Mouse (Mus musculus) liver, embryonic 14.5 days (tissue): ENCODE results near the gene Treh. TPM values are rescaled to one million over a fixed set of nuclear protein-coding genes. Genes with fewer than 3 reads are reported as not detected.

Experiments
- ATAC-seq: fragments of 200-750 bp; cut with Nextera tagmentation; 2 replicates; pipeline ENCODE4 v1.8.0; 2017; ENCODE audit warnings: moderate number of reproducible peaks, mild to moderate bottlenecking, moderate library complexity; ENCODE audit not compliant: insufficient read depth
- DNase-seq, 3 experiments: peaks; one replicate each; pipeline ENCODE4 v3.0.0-alpha.2; 2012 to 2013; ENCODE audit warnings: low read depth in 3 of 3, low spot score in 3 of 3
- H3K27ac ChIP-seq: fragments of 300-500 bp; sonication (generic); 2 replicates; pipeline ENCODE4 v1.5.1; 2014; ENCODE audit warnings: moderate library complexity, mild to moderate bottlenecking, control low read depth, inconsistent platforms
- H3K27me3 ChIP-seq: fragments of 300-500 bp; sonication (generic); 2 replicates; pipeline ENCODE4 v1.6.1; 2014; ENCODE audit warnings: mild to moderate bottlenecking, low read length, moderate library complexity; ENCODE audit not compliant: control insufficient read depth, insufficient read depth
- H3K36me3 ChIP-seq: fragments of 300-500 bp; sonication (generic); replicated peaks from 2 replicates; pipeline ENCODE4 v1.6.1; 2014; ENCODE audit warnings: low read depth; ENCODE audit not compliant: control insufficient read depth, insufficient read depth
- H3K4me1 ChIP-seq, 2 experiments: fragments of 200-500 bp in 1 of 2; fragments of 300-500 bp in 1 of 2; sonication (generic) in 1 of 2; replicated peaks; 2 replicates each; pipeline ENCODE4 v1.6.1; 2012 to 2014; ENCODE audit warnings: antibody characterized with exemption in 1 of 2, inconsistent platforms in 1 of 2, low read length in 1 of 2; ENCODE audit not compliant: control insufficient read depth in 2 of 2, insufficient read depth in 2 of 2
- H3K4me2 ChIP-seq: fragments of 300-500 bp; sonication (generic); 2 replicates; pipeline ENCODE4 v1.6.1; 2014; ENCODE audit warnings: low read depth, mild to moderate bottlenecking, control low read depth, moderate library complexity
- H3K4me3 ChIP-seq, 2 experiments: fragments of 200-500 bp in 1 of 2; fragments of 300-500 bp in 1 of 2; sonication (generic) in 1 of 2; 2 replicates each; pipeline ENCODE4 v1.5.1; 2012 to 2014; ENCODE audit warnings: low read depth in 2 of 2, low read length in 2 of 2, mild to moderate bottlenecking in 2 of 2, control low read depth in 1 of 2, inconsistent platforms in 1 of 2, moderate library complexity in 1 of 2; ENCODE audit not compliant: insufficient read depth in 1 of 2
- H3K9ac ChIP-seq: fragments of 300-500 bp; sonication (generic); replicated peaks from 2 replicates; pipeline ENCODE4 v1.6.1; 2014; ENCODE audit warnings: mild to moderate bottlenecking, control low read depth, moderate library complexity
- H3K9me3 ChIP-seq: fragments of 300-500 bp; sonication (generic); 2 replicates; pipeline ENCODE4 v1.6.1; 2016; ENCODE audit warnings: low read length, mixed read lengths; ENCODE audit not compliant: control insufficient read depth
- CTCF ChIP-seq: IDR thresholded peaks from 2 replicates; pipeline ENCODE4 v1.5.1; 2016; ENCODE audit warnings: antibody characterized with exemption, low read depth, control low read depth
- EP300 ChIP-seq: IDR thresholded peaks from 2 replicates; pipeline ENCODE4 v1.6.1; 2016; ENCODE audit warnings: antibody characterized with exemption, low read depth
- WGBS: fragments of 180-500 bp; shearing (Covaris S2); extraction: QIAGEN DNeasy Blood & Tissue Kit; methylation state at CpG from one replicate; pipeline ENCODE4 v1.1.7; 2014; ENCODE audit not compliant: insufficient replicate concordance; 5-methylcytosine and 5-hydroxymethylcytosine counted together
- polyA plus RNA-seq, 2 experiments: library from polyadenylated mRNA; depleted of rRNA in 1 of 2; stranded (reverse) in 1 of 2; unstranded in 1 of 2; fragments of >200 nt; fragmentation: Nextera tagmentation in 1 of 2; extraction: Ambion mirVana in 1 of 2; gene quantifications; 2 replicates each; pipeline versions ENCODE4 v1.2.1 to v1.2.3; 2012 to 2014

Gene Treh
- polyA plus RNA-seq, 2 experiments: not detected

GRCm38 (mm10) chr9:44708925-44709324 lies 35.9 kb downstream of the Treh start:
- Histone ChIP-seq H3K27me3 (peaks cover 4% of the 10 kb centered on the region; the same call in 1 of the 2 replicates), H3K4me3 (no peak overlapping the region; a peak in 1 of 4 replicates), H3K9ac (no peak overlapping the region), H3K4me2 (peak overlapping the region; percentile 61), H3K9me3 (no peaks in the 10 kb centered on the region), H3K27ac (no peak overlapping the region), H3K4me1 (no peaks in the 10 kb centered on the region; a peak in 1 of 4 replicates), H3K36me3 (no peaks in the 10 kb centered on the region)
- DNase-seq (no peak), ATAC-seq (no peak)
- 42% methylated on average over 6 of the region's 6 CpGs for WGBS
- TF ChIP-seq EP300 (no peak), CTCF (no peak)

GRCm38 (mm10) chr9:44709600-44709999 lies 36.6 kb downstream of the Treh start:
- no peak overlapping the region for H3K4me3 ChIP-seq
- ATAC-seq: no peak
- no peak for DNase-seq

GRCm38 (mm10) chr9:44710213-44710612 lies 37.2 kb downstream of the Treh start:
- Histone ChIP-seq H3K27ac (no peak overlapping the region), H3K9me3 (no peaks in the 10 kb centered on the region), H3K4me1 (no peaks in the 10 kb centered on the region; a peak in 1 of 4 replicates), H3K36me3 (no peaks in the 10 kb centered on the region), H3K27me3 (peaks cover 4% of the 10 kb centered on the region; the same call in 1 of the 2 replicates), H3K4me2 (no peak overlapping the region), H3K4me3 (no peak overlapping the region), H3K9ac (no peak overlapping the region)
- TF ChIP-seq EP300: no peak
- TF ChIP-seq CTCF: no peak
- no peak for DNase-seq
- WGBS: 57% methylated on average over 5 of the region's 5 CpGs
- ATAC-seq: no peak

More at GRCm38 (mm10) chr9:44709600-44709999, 36.6 kb downstream of the Treh start:
- H3K9ac ChIP-seq: no peak overlapping the region
- 33% methylated on average over 2 of the region's 2 CpGs for WGBS
- H3K4me2 ChIP-seq: no peak overlapping the region
- H3K4me1 ChIP-seq: no peaks in the 10 kb centered on the region; a peak in 1 of 4 replicates
- no peaks in the 10 kb centered on the region for H3K9me3 ChIP-seq
- peak; percentile 78 for TF ChIP-seq CTCF
- TF ChIP-seq EP300: no peak
- no peak overlapping the region for H3K27ac ChIP-seq
- H3K36me3 ChIP-seq: no peaks in the 10 kb centered on the region
- H3K27me3 ChIP-seq: peaks cover 4% of the 10 kb centered on the region; the same call in 1 of the 2 replicates

GRCm38 (mm10) chr9:44711602-44712001 lies 38.6 kb downstream of the Treh start:
- H3K36me3 ChIP-seq: no peaks in the 10 kb centered on the region
- H3K9ac ChIP-seq: no peak overlapping the region
- H3K9me3 ChIP-seq: no peaks in the 10 kb centered on the region
- no peak overlapping the region for H3K4me3 ChIP-seq
- 72% methylated on average over 17 of the region's 17 CpGs for WGBS
- H3K4me2 ChIP-seq: no peak overlapping the region
- peaks cover 4% of the 10 kb centered on the region; the same call in 1 of the 2 replicates for H3K27me3 ChIP-seq
- no peaks in the 10 kb centered on the region; a peak in 1 of 4 replicates for H3K4me1 ChIP-seq
- H3K27ac ChIP-seq: no peak overlapping the region
- no peak for ATAC-seq
- TF ChIP-seq CTCF (no peak), EP300 (no peak)
- no peak for DNase-seq

GRCm38 (mm10) chr9:44713080-44713479 lies 40.0 kb downstream of the Treh start:
- H3K9ac ChIP-seq: no peak overlapping the region
- H3K27me3 ChIP-seq: peaks cover under 1% of the 10 kb centered on the region; the same call in 1 of the 2 replicates
- peaks cover 0 to 5% of the 10 kb centered on the region in 2 experiments; a peak in 3 of 4 replicates for H3K4me1 ChIP-seq
- no peak overlapping the region for H3K4me3 ChIP-seq
- H3K27ac ChIP-seq: no peak overlapping the region
- TF ChIP-seq EP300: no peak
- no peak for TF ChIP-seq CTCF
- 46% methylated on average over 6 of the region's 6 CpGs for WGBS
- H3K4me2 ChIP-seq: no peak overlapping the region
- H3K36me3 ChIP-seq: no peaks in the 10 kb centered on the region
- H3K9me3 ChIP-seq: no peaks in the 10 kb centered on the region
- DNase-seq (no peak), ATAC-seq (no peak)
